Mouse (Mus musculus) kidney, adult 2 months (tissue): ENCODE results near the gene Smim1. TPM values are rescaled to one million over a fixed set of nuclear protein-coding genes. Genes with fewer than 3 reads are reported as not detected.

Source experiments
- DNase-seq: peaks from one replicate; pipeline ENCODE4 v3.0.0; 2021
- H3K27ac ChIP-seq: fragments of 200-500 bp; 2 replicates; pipeline ENCODE4 v1.5.1; 2012; ENCODE audit warnings: low read depth, low read length, control low read depth, inconsistent platforms; ENCODE audit not compliant: insufficient read depth
- H3K27me3 ChIP-seq: fragments of 200-500 bp; replicated peaks from 2 replicates; pipeline ENCODE4 v1.6.1; 2012; ENCODE audit warnings: mild to moderate bottlenecking, moderate library complexity, low read length, inconsistent platforms; ENCODE audit not compliant: control insufficient read depth, insufficient read depth
- H3K36me3 ChIP-seq: fragments of 200-500 bp; 2 replicates; pipeline ENCODE4 v1.6.1; 2012; ENCODE audit warnings: mild to moderate bottlenecking, moderate library complexity, low read length, inconsistent platforms; ENCODE audit not compliant: control insufficient read depth, insufficient read depth
- H3K4me1 ChIP-seq: fragments of 200-500 bp; 2 replicates; pipeline ENCODE4 v1.6.1; 2011; ENCODE audit warnings: low read length; ENCODE audit not compliant: control insufficient read depth, insufficient read depth
- H3K4me3 ChIP-seq: fragments of 200-500 bp; 2 replicates; pipeline ENCODE4 v1.5.1; 2011; ENCODE audit warnings: mild to moderate bottlenecking, low read depth, low read length, control low read depth; ENCODE audit not compliant: insufficient read depth
- CTCF ChIP-seq: fragments of 200-500 bp; conservative IDR thresholded peaks from 2 replicates; pipeline ENCODE4 v1.5.1; 2011; ENCODE audit warnings: low read depth, mild to moderate bottlenecking, control low read depth, low read length, moderate library complexity, mixed read lengths; ENCODE audit not compliant: insufficient read depth, insufficient read length
- POLR2A ChIP-seq: fragments of 200-500 bp; IDR thresholded peaks from one replicate; pipeline ENCODE4 v1.6.1; 2011; ENCODE audit warnings: low read depth, low read length, control low read depth
- WGBS: fragments of 180-500 bp; shearing (Covaris S2); methylation state at CpG from one replicate; pipeline ENCODE4 v1.1.7; 2018; 5-methylcytosine and 5-hydroxymethylcytosine counted together
- polyA plus RNA-seq: library from polyadenylated mRNA; depleted of rRNA; stranded (reverse); fragments of >200 nt; gene quantifications from 2 replicates; pipeline ENCODE4 v1.2.3, GENCODE M21; 2012

Gene Smim1
- polyA plus RNA-seq, 1 experiment, result 294 TPM

- no peaks in the 10 kb centered on the region for H3K27me3 ChIP-seq
- H3K4me1 ChIP-seq, result no peaks in the 10 kb centered on the region
- H3K27ac ChIP-seq, result no peak overlapping the region
- 28% methylated on average over 2 of the region's 2 CpGs for WGBS
- TF ChIP-seq CTCF (no peak), POLR2A (no peak)
- H3K4me3 ChIP-seq, result no peak overlapping the region
- H3K36me3 ChIP-seq, result no peaks in the 10 kb centered on the region
- DNase-seq, result no peak
Measured at GRCm38 (mm10) chr4:154056661-154057060, 30.6 kb upstream of the Smim1 start.

- H3K27me3 ChIP-seq, result no peaks in the 10 kb centered on the region
- H3K4me1 ChIP-seq, result no peaks in the 10 kb centered on the region
- H3K27ac ChIP-seq, result no peak overlapping the region
- no peak for TF ChIP-seq CTCF
- TF ChIP-seq POLR2A, result no peak
- WGBS, result 65% methylated on average over 2 of the region's 2 CpGs
- H3K36me3 ChIP-seq, result no peaks in the 10 kb centered on the region
- DNase-seq, result no peak
- H3K4me3 ChIP-seq, result no peak overlapping the region
Measured at GRCm38 (mm10) chr4:154056046-154056445, 30.0 kb upstream of the Smim1 start.

- Histone ChIP-seq H3K4me3 (no peak overlapping the region), H3K27ac (no peak overlapping the region), H3K27me3 (no peaks in the 10 kb centered on the region), H3K36me3 (no peaks in the 10 kb centered on the region), H3K4me1 (no peaks in the 10 kb centered on the region)
- no peak for TF ChIP-seq POLR2A
- no peak for TF ChIP-seq CTCF
- WGBS, result 86% methylated on average over 7 of the region's 7 CpGs
- DNase-seq, result no peak
Measured at GRCm38 (mm10) chr4:154055482-154055881, 29.5 kb upstream of the Smim1 start.

GRCm38 (mm10) chr4:154053065-154053464 lies 27.0 kb upstream of the Smim1 start:
- peak; percentile 43; the same call in 1 of the 2 replicates for TF ChIP-seq CTCF
- no peak for TF ChIP-seq POLR2A
- no peaks in the 10 kb centered on the region for H3K36me3 ChIP-seq
- H3K4me1 ChIP-seq, result no peaks in the 10 kb centered on the region
- no peak overlapping the region for H3K27ac ChIP-seq
- H3K4me3 ChIP-seq, result no peak overlapping the region
- WGBS, result 58% methylated on average over 4 of the region's 4 CpGs
- no peak for DNase-seq
- no peaks in the 10 kb centered on the region for H3K27me3 ChIP-seq

- TF ChIP-seq CTCF (no peak), POLR2A (no peak)
- DNase-seq, result no peak
- 94% methylated on average over 3 of the region's 3 CpGs for WGBS
Measured at GRCm38 (mm10) chr4:154051401-154051800, 25.4 kb upstream of the Smim1 start.

GRCm38 (mm10) chr4:154045837-154046236 lies 19.8 kb upstream of the Smim1 start:
- Histone ChIP-seq H3K27ac (no peak overlapping the region), H3K4me3 (no peak overlapping the region), H3K4me1 (no peaks in the 10 kb centered on the region), H3K27me3 (no peaks in the 10 kb centered on the region), H3K36me3 (no peaks in the 10 kb centered on the region)
- 71% methylated on average over 5 of the region's 5 CpGs for WGBS
- no peak for DNase-seq
- TF ChIP-seq POLR2A (no peak), CTCF (peak; percentile 28; the same call in 1 of the 2 replicates)

More at GRCm38 (mm10) chr4:154051401-154051800, 25.4 kb upstream of the Smim1 start:
- Histone ChIP-seq H3K4me3 (no peak overlapping the region), H3K27me3 (no peaks in the 10 kb centered on the region), H3K36me3 (no peaks in the 10 kb centered on the region), H3K27ac (no peak overlapping the region), H3K4me1 (no peaks in the 10 kb centered on the region)

GRCm38 (mm10) chr4:154042577-154042976 lies 16.5 kb upstream of the Smim1 start, which contains the start of gene Ccdc27:
Gene Ccdc27, minus strand, starts transcription at chr4:154042677.
- DNase-seq, result no peak
- WGBS, result 62% methylated on average over 9 of the region's 9 CpGs
- H3K4me1 ChIP-seq, result no peaks in the 10 kb centered on the region
- no peaks in the 10 kb centered on the region for H3K36me3 ChIP-seq
- H3K4me3 ChIP-seq, result no peak within 1 kb of the TSS
- H3K27ac ChIP-seq, result no peak within 1 kb of the TSS
- TF ChIP-seq CTCF (no peak), POLR2A (no peak)
- H3K27me3 ChIP-seq, result no peaks in the 10 kb centered on the region

GRCm38 (mm10) chr4:154037123-154037522 lies 11.1 kb upstream of the Smim1 start:
- no peaks in the 10 kb centered on the region for H3K36me3 ChIP-seq
- no peak overlapping the region for H3K4me3 ChIP-seq
- 30% methylated on average over 3 of the region's 3 CpGs for WGBS
- H3K27ac ChIP-seq, result no peak overlapping the region
- H3K27me3 ChIP-seq, result no peaks in the 10 kb centered on the region
- DNase-seq, result no peak
- TF ChIP-seq CTCF (no peak), POLR2A (no peak)
- no peaks in the 10 kb centered on the region for H3K4me1 ChIP-seq
